Mouse (Mus musculus): ENCODE results near the gene BC100530.
"Not testable (repeated sequence)": the region's sequence is repeated elsewhere in the genome, so short reads cannot be mapped to it uniquely, and the experiment has no call there.

BC100530 gene

DNA sequence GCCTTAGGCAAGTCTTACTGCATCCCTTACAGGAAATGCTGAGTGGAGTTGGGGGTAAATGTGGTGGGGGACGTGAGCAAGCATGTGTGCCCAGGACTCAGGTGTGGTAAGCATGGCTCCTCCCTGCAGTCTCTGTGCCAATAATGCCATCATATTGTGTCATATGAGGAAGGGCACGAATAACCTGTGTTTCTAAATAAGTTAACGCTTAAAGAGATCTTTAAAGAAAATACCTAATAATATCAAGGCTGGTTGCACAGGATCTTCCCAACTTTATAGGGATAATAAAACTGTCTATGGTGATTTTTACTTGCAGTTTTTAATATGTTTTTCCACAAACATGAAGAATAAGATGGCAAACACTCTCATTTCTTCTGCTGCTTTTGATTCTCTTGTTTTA lies at the start of gene BC100530:
Gene BC100530 (minus strand): TSS at position 101 of the 400 bp plus-strand sequence.
- DNase-seq = not testable (repeated sequence)

DNA sequence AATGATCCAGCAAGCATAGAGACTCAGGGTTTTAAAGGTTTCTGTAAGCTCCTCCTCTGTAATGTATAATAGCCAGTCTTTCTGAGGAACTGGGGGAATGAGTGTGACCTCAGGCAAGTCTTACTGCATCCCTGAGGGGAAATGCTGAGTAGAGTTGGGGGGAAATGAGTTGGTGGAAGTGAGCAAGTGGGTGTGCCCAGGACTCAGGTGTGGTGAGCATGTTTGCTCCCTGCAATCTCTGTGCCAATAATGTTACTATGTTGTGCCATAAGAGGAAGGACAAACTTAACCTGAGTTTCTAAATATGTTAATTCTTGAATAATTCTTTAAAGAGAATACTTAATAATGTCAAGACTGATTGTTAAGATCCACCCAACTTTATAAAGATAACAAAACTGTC lies 40.8 kb upstream of the BC100530 start, which contains the start of gene Stfa2:
Gene Stfa2 (minus strand): TSS at position 101 of the 400 bp plus-strand sequence.
- no peak for DNase-seq

DNA sequence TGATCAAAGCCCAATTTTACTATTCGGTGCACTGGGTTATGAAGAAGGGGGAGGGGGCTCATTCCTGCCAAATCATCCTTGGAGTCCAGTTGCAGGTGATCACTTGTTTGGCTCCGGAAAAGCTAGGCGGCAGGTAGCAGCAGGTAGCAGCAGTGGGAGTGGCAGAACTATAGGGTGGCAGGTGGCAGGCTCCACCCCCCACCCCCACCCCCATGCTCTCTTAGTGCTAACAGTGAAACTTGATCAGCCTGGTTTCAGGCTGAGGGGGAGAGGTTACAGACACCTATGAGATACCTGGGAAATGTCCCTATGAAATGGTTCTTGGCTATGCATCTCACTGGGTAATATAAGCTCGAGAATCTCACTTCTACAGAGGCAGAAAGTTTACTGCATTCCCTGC lies 21.5 kb upstream of the BC100530 start:
- no peak for DNase-seq

DNA sequence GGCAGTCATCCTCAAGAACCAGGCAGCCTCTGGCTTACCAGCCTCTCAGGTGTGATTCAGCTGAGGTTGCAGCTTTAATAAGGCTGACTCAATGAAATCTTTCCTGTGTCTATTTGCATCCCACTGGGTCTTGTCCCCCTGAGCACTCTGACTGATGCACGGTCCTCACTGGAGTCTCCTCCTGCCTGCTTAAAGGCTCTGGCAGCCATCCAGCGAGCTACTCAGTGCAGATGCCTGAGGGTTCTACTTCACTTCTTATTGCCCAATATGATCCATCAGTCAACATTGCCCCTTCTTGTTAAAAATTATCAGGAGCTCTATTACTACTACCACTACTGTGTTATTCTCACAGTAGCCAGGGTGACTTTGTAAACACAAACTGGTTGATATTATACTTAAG lies 30.4 kb downstream of the BC100530 start:
- DNase-seq = no peak

DNA sequence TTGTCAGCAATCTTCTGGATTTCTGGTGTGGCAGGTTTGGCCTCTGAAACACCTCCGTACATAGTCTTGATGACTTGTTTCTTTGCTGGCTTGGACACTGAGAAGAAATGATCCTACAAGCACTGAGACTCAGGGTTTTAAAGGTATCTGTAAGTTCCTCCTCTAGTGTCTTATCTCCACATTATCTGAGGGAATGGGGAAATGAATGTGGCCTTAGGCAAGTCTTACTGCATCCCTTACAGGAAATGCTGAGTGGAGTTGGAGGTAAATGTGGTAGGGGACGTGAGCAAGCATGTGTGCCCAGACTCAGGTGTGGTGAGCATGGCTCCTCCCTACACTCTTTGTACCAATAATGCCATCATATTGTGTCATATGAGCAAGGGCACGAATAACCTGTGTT lies 33.3 kb downstream of the BC100530 start, which contains the start of gene BC117090:
Gene BC117090 (minus strand): TSS at position 101 of the 400 bp plus-strand sequence.
- DNase-seq = no peak

DNA sequence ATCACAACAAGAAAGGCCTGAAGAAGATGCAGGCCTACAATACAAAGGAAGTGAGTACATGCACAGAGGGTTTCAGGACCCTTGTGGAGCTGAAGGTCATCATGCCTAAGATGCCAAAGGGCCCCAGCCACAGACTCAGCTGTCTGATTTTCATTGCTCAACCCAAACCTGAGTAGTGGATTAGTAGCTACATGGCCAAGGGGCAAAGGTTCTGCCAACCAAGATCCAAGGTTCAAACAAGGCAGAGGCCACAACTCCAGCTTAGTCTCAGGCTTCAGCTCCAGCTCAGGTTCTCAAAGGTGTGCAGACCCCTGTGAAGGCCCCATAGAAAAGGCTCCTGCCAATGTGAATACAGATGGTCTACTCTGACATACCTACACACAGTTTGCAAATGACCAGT lies 48.3 kb downstream of the BC100530 start:
- DNase-seq = peak; percentile 8

DNA sequence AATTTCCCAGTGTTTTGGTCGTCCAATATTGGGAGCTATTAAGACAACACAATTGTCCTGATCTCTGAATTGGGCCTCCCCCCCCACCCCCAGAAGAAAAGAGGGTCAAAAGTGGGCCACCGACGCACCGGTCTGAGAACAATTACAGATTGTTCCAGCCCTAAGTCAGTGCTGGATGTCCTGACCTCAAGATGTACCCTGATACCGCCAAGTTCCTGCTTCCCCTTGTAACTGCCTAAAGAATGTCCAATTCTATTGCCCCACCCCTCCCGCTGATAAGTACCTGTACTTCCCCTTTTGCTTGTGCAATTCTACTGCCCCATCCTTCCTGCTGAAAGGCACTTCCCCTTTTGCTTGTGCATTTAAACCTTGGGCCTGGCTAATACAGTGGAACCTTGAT lies 51.4 kb downstream of the BC100530 start:
- DNase-seq = not testable (repeated sequence)
